Mouse (Mus musculus) CH12.LX (cell line): ENCODE data around the gene Vpreb2. TPM values are rescaled to one million over a fixed set of nuclear protein-coding genes. Genes with fewer than 3 reads are reported as not detected.

ENCODE experiments used
- DNase-seq: peaks from one replicate; pipeline ENCODE4 v3.0.0-alpha.2; 2013; ENCODE audit errors: extremely low read depth
- H3K27ac ChIP-seq: 2 replicates; pipeline ENCODE4 v1.5.1; 2012; ENCODE audit warnings: low read depth, mild to moderate bottlenecking, control low read depth, moderate library complexity; ENCODE audit not compliant: insufficient read depth
- H3K27me3 ChIP-seq: replicated peaks from 2 replicates; pipeline ENCODE3; 2012; ENCODE audit warnings: inconsistent platforms
- H3K36me3 ChIP-seq, 2 experiments: replicated peaks in 1 of 2; 2 replicates each; pipeline versions ENCODE3 to v1.6.1; 2012; ENCODE audit warnings: inconsistent platforms in 1 of 2, low read length in 1 of 2, mild to moderate bottlenecking in 1 of 2, mixed read lengths in 1 of 2, moderate library complexity in 1 of 2; ENCODE audit not compliant: control insufficient read depth in 1 of 2, insufficient read depth in 1 of 2
- H3K4me1 ChIP-seq, 2 experiments: 2 replicates each; pipeline ENCODE4 v1.6.1; 2012; ENCODE audit warnings: inconsistent platforms in 1 of 2, moderate library complexity in 1 of 2; ENCODE audit not compliant: insufficient read depth in 2 of 2, control insufficient read depth in 1 of 2
- H3K4me2 ChIP-seq: 2 replicates; pipeline ENCODE4 v1.6.1; 2012; ENCODE audit warnings: low read depth, mild to moderate bottlenecking, control low read depth; ENCODE audit not compliant: poor library complexity, insufficient read depth, severe bottlenecking
- H3K4me3 ChIP-seq, 3 experiments: fragments of 150-350 bp in 1 of 3; sonication (generic) in 1 of 3; replicated peaks in 1 of 3; 2 replicates each; pipeline versions ENCODE3 to v1.5.1; 2011 to 2012; ENCODE audit warnings: low read depth in 2 of 3, low read length in 2 of 3, mild to moderate bottlenecking in 2 of 3, moderate library complexity in 2 of 3, control low read depth in 1 of 3, improper control_type of control experiment in 1 of 3, inconsistent platforms in 1 of 3, mixed read lengths in 1 of 3; ENCODE audit not compliant: poor library complexity in 1 of 3
- H3K79me2 ChIP-seq: replicated peaks from 2 replicates; pipeline ENCODE4 v1.6.1; 2012; ENCODE audit warnings: mild to moderate bottlenecking, moderate library complexity; ENCODE audit not compliant: control insufficient read depth, poor library complexity, insufficient read depth, severe bottlenecking; ENCODE audit errors: extremely low read depth
- H3K9ac ChIP-seq: 2 replicates; pipeline ENCODE4 v1.6.1; 2012; ENCODE audit warnings: low read depth, mild to moderate bottlenecking, control low read depth, moderate library complexity; ENCODE audit not compliant: insufficient read depth
- H3K9me3 ChIP-seq: replicated peaks from 2 replicates; pipeline ENCODE3; 2012; ENCODE audit warnings: low read length, inconsistent platforms, mixed read lengths
- BHLHE40 ChIP-seq: IDR thresholded peaks from 2 replicates; pipeline ENCODE4 v1.6.1; 2011; ENCODE audit warnings: mild to moderate bottlenecking, low read depth, low read length, improper control_type of control experiment
- CHD1 ChIP-seq: IDR thresholded peaks from 2 replicates; pipeline ENCODE4 v1.6.1; 2012; ENCODE audit warnings: low read depth, low read length, improper control_type of control experiment, inconsistent platforms
- CHD2 ChIP-seq: IDR thresholded peaks from 2 replicates; pipeline ENCODE4 v1.6.1; 2011; ENCODE audit warnings: low read length, improper control_type of control experiment
- CTCF ChIP-seq, 2 experiments: IDR thresholded peaks in 1 of 2; conservative IDR thresholded peaks in 1 of 2; 2 replicates each; pipeline ENCODE4 v1.5.1; 2011 to 2012; ENCODE audit warnings: low read depth in 2 of 2, low read length in 2 of 2, improper control_type of control experiment in 1 of 2, inconsistent platforms in 1 of 2, mild to moderate bottlenecking in 1 of 2, moderate library complexity in 1 of 2
- ELF1 ChIP-seq: IDR thresholded peaks from 2 replicates; pipeline ENCODE4 v1.6.1; 2014; ENCODE audit warnings: low read depth, mild to moderate bottlenecking, inconsistent platforms, low read length, improper control_type of control experiment
- GABPA ChIP-seq: IDR thresholded peaks from 2 replicates; pipeline ENCODE4 v1.6.1; 2012; ENCODE audit warnings: low read depth, low read length, improper control_type of control experiment, inconsistent platforms; ENCODE audit not compliant: insufficient replicate concordance
- JUN ChIP-seq: IDR thresholded peaks from 2 replicates; pipeline ENCODE4 v1.6.1; 2011; ENCODE audit warnings: low read depth, mild to moderate bottlenecking, low read length, improper control_type of control experiment, moderate library complexity; ENCODE audit not compliant: insufficient read depth
- KAT2A ChIP-seq: IDR thresholded peaks from 2 replicates; pipeline ENCODE4 v1.6.1; 2012; ENCODE audit warnings: low read length, improper control_type of control experiment, inconsistent platforms; ENCODE audit not compliant: insufficient replicate concordance
- MAFK ChIP-seq: IDR thresholded peaks from 2 replicates; pipeline ENCODE4 v1.6.1; 2011; ENCODE audit warnings: low read length, improper control_type of control experiment; ENCODE audit not compliant: insufficient replicate concordance
- MAX ChIP-seq: IDR thresholded peaks from 2 replicates; pipeline ENCODE4 v1.6.1; 2011; ENCODE audit warnings: low read length, improper control_type of control experiment
- MAZ ChIP-seq: IDR thresholded peaks from 2 replicates; pipeline ENCODE4 v1.6.1; 2012; ENCODE audit warnings: low read depth, mild to moderate bottlenecking, inconsistent platforms, low read length, improper control_type of control experiment, moderate library complexity
- MXI1 ChIP-seq: IDR thresholded peaks from 2 replicates; pipeline ENCODE4 v1.6.1; 2011; ENCODE audit warnings: mild to moderate bottlenecking, low read depth, low read length, improper control_type of control experiment
- MYC ChIP-seq: IDR thresholded peaks from 2 replicates; pipeline ENCODE4 v1.6.1; 2011; ENCODE audit warnings: low read depth, mild to moderate bottlenecking, improper control_type of control experiment, low read length
- NELFE ChIP-seq: IDR thresholded peaks from 2 replicates; pipeline ENCODE4 v1.6.1; 2011; ENCODE audit warnings: low read depth, low read length, improper control_type of control experiment
- NRF1 ChIP-seq: IDR thresholded peaks from 2 replicates; pipeline ENCODE4 v1.6.1; 2014; ENCODE audit warnings: low read depth, mild to moderate bottlenecking, inconsistent platforms, low read length, improper control_type of control experiment, moderate library complexity
- PAX5 ChIP-seq: IDR thresholded peaks from 2 replicates; pipeline ENCODE4 v1.6.1; 2012; ENCODE audit warnings: low read length, inconsistent platforms, mixed read lengths
- POLR2A ChIP-seq: IDR thresholded peaks from 2 replicates; pipeline ENCODE4 v1.6.1; 2011; ENCODE audit warnings: low read depth, mild to moderate bottlenecking, improper control_type of control experiment, low read length
- POLR2AphosphoS2 ChIP-seq: IDR thresholded peaks from 2 replicates; pipeline ENCODE4 v1.6.1; 2011; ENCODE audit warnings: low read depth, low read length, improper control_type of control experiment
- RCOR1 ChIP-seq: conservative IDR thresholded peaks from 2 replicates; pipeline ENCODE4 v1.6.1; 2012; ENCODE audit warnings: low read depth, mild to moderate bottlenecking, inconsistent platforms, low read length, improper control_type of control experiment
- SMC3 ChIP-seq: IDR thresholded peaks from 2 replicates; pipeline ENCODE4 v1.6.1; 2011; ENCODE audit warnings: low read depth, low read length, improper control_type of control experiment
- TBP ChIP-seq: conservative IDR thresholded peaks from 2 replicates; pipeline ENCODE4 v1.6.1; 2011; ENCODE audit warnings: low read depth, low read length, improper control_type of control experiment
- UBTF ChIP-seq: IDR thresholded peaks from 2 replicates; pipeline ENCODE4 v1.6.1; 2012; ENCODE audit warnings: low read depth, mild to moderate bottlenecking, inconsistent platforms, low read length, improper control_type of control experiment, moderate library complexity
- USF2 ChIP-seq: conservative IDR thresholded peaks from 2 replicates; pipeline ENCODE4 v1.6.1; 2011; ENCODE audit warnings: low read depth, low read length, improper control_type of control experiment
- ZKSCAN1 ChIP-seq: IDR thresholded peaks from 2 replicates; pipeline ENCODE4 v1.6.1; 2012; ENCODE audit warnings: low read depth, inconsistent platforms, low read length, improper control_type of control experiment, borderline replicate concordance
- ZNF384 ChIP-seq: IDR thresholded peaks from 2 replicates; pipeline ENCODE4 v1.6.1; 2012; ENCODE audit warnings: low read depth, low read length, improper control_type of control experiment, inconsistent platforms
- dilution Hi-C: fragments of 300-500 bp; cut with MboI; formaldehyde crosslinking; loops from 2 replicates; pipeline ENCODE4 v1.14.3; 2020; ENCODE audit warnings: low sequenced_read_pairs; ENCODE audit not compliant: extremely low pct_unique_long_range_greater_than_20kb, extremely low pct_ligation_motif_present
- in situ Hi-C: fragments of 300-500 bp; cut with MboI; formaldehyde crosslinking; loops from 3 replicates; pipeline ENCODE4 v1.14.3; 2019; ENCODE audit warnings: low sequenced_read_pairs, low pct_ligation_motif_present, low pct_unique_long_range_greater_than_20kb, mixed read lengths
- polyA plus RNA-seq: library from polyadenylated mRNA; unstranded; fragments of >175 nt; gene quantifications from 2 replicates; pipeline ENCODE4 v1.2.1, GENCODE M21; 2012; ENCODE audit warnings: low read depth; ENCODE audit not compliant: insufficient read length
- total RNA-seq, 2 experiments: library from RNA; depleted of rRNA; stranded (reverse); fragments of 300-350 nt in 1 of 2; fragments of >200 nt in 1 of 2; gene quantifications; 2 replicates each; pipeline ENCODE4 v1.2.3; 2012 to 2014

Vpreb2 gene
- total RNA-seq (2012; rRNA removed) (not detected in 2 replicates), total RNA-seq (2014; rRNA removed) (not detected in 2 replicates), polyA plus RNA-seq (0.54 TPM in 1 of 2 replicates, not detected in the other)

DNA sequence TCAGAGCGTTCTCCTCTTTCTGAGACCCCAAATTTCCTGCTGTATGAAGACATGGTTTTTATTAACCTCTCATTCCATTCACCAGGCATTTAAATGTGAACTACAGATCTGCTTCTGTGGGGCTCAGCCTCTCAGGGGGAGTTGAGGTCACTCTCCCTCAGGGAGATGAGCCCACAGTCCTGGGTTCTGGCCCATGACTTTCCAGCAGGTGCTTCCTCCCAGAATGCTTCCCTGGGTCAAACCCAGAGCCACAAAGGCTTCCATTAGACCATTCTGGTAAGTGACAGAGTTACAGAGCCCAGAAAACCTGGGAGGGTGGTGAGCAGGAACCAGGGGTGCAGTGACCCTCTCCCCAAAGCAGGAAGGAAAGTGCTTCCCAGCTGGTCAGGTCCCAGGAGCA, at the start of gene Vpreb2:
Gene Vpreb2, plus strand, starts transcription at position 301 of the 400 bp plus-strand sequence.
- Histone ChIP-seq H3K27ac (no peak within 1 kb of the TSS), H3K9me3 (peaks cover 4% of the 10 kb centered on the region), H3K9ac (no peak within 1 kb of the TSS), H3K4me3 (no peak within 1 kb of the TSS), H3K36me3 (no peaks in the 10 kb centered on the region), H3K79me2 (no peaks in the 10 kb centered on the region), H3K4me1 (0 out of 4 replicates have a peak, but pooled peaks cover 0 to 2% of the 10 kb centered on the region in 2 experiments), H3K4me2 (no peak within 1 kb of the TSS), H3K27me3 (peaks cover 66% of the 10 kb centered on the region)
- dilution Hi-C loops (no loop called here), in situ Hi-C loops (no loop called here)
- TF ChIP-seq MAX (no peak), POLR2AphosphoS2 (no peak), RCOR1 (no peak), ZKSCAN1 (no peak), BHLHE40 (no peak), PAX5 (no peak), MYC (no peak), CTCF (conservative IDR thresholded peaks at IDR 0.05 in 1 of 2, IDR thresholded peaks at IDR 0.05 in 1 of 2; ENCODE audit: low read depth in 2 of 2, low read length in 2 of 2) (no peak), TBP (no peak), MAZ (no peak), POLR2A (no peak), GABPA (no peak), JUN (no peak), KAT2A (no peak), ELF1 (no peak), UBTF (no peak), CHD1 (no peak), CHD2 (no peak)
- no peak for DNase-seq

GRCm38 (mm10) chr16:17931906-17932460, 48.2 kb upstream of the Vpreb2 start:
- Histone ChIP-seq H3K4me2 (no peak overlapping the region), H3K4me3 (no peak overlapping the region), H3K79me2 (no peaks in the 10 kb centered on the region), H3K9ac (no peak overlapping the region), H3K36me3 (peaks cover 0 to 1% of the 10 kb centered on the region in 2 experiments), H3K27me3 (peaks cover 33% of the 10 kb centered on the region), H3K9me3 (no peaks in the 10 kb centered on the region), H3K4me1 (peaks cover 1 to 18% of the 10 kb centered on the region in 2 experiments; a peak in 3 of 4 replicates), H3K27ac (no peak overlapping the region)
- in situ Hi-C loops (no loop called here), dilution Hi-C loops (no loop called here)
- no peak for TF ChIP-seq POLR2A
- TF ChIP-seq NELFE, result no peak
- TF ChIP-seq MXI1, result no peak
- TF ChIP-seq RCOR1, result no peak
- TF ChIP-seq TBP, result no peak
- TF ChIP-seq CTCF (conservative IDR thresholded peaks at IDR 0.05 in 1 of 2, IDR thresholded peaks at IDR 0.05 in 1 of 2; ENCODE audit: low read depth in 2 of 2, low read length in 2 of 2), result no peak
- no peak for TF ChIP-seq ZNF384
- TF ChIP-seq SMC3, result no peak
- TF ChIP-seq CHD2, result no peak
- TF ChIP-seq POLR2AphosphoS2, result no peak
- no peak for TF ChIP-seq UBTF
- TF ChIP-seq USF2, result no peak
- no peak for TF ChIP-seq GABPA
- no peak for TF ChIP-seq CHD1
- no peak for TF ChIP-seq NRF1
- no peak for TF ChIP-seq MAFK
- DNase-seq, result no peak
